Mouse (Mus musculus) erythroblast, embryonic 14.5 days (primary cell): ENCODE measurements around the gene Tfb2m. TPM values are rescaled to one million over a fixed set of nuclear protein-coding genes. Genes with fewer than 3 reads are reported as not detected.

Experiments
- H3K27me3 ChIP-seq: 2 replicates; pipeline ENCODE4 v1.6.1; 2012; ENCODE audit warnings: inconsistent platforms; ENCODE audit not compliant: control insufficient read depth
- H3K36me3 ChIP-seq: 2 replicates; pipeline ENCODE4 v1.6.1; 2012; ENCODE audit warnings: mild to moderate bottlenecking, inconsistent platforms; ENCODE audit not compliant: control insufficient read depth
- H3K4me1 ChIP-seq: 2 replicates; pipeline ENCODE4 v1.6.1; 2012; ENCODE audit warnings: inconsistent platforms; ENCODE audit not compliant: control insufficient read depth
- H3K4me3 ChIP-seq: replicated peaks from 2 replicates; pipeline ENCODE3; 2012; ENCODE audit warnings: moderate library complexity, mild to moderate bottlenecking, inconsistent platforms
- H3K9me3 ChIP-seq: 2 replicates; pipeline ENCODE4 v1.6.1; 2012; ENCODE audit warnings: low read length, inconsistent platforms, mixed read lengths; ENCODE audit not compliant: control insufficient read depth
- GATA1 ChIP-seq: IDR thresholded peaks from 2 replicates; pipeline ENCODE4 v1.6.1; 2012; ENCODE audit warnings: low read length, inconsistent platforms, mixed read lengths
- TAL1 ChIP-seq: IDR thresholded peaks from 3 replicates; pipeline ENCODE4 v1.6.1; 2012; ENCODE audit warnings: low read length, inconsistent platforms, mixed read lengths
- polyA plus RNA-seq: library from polyadenylated mRNA; stranded (reverse); fragments of >175 nt; gene quantifications from 2 replicates; pipeline ENCODE4 v1.2.3, GENCODE M21; 2012

Gene Tfb2m
- polyA plus RNA-seq, 1 experiment, result 0.32 TPM

DNA sequence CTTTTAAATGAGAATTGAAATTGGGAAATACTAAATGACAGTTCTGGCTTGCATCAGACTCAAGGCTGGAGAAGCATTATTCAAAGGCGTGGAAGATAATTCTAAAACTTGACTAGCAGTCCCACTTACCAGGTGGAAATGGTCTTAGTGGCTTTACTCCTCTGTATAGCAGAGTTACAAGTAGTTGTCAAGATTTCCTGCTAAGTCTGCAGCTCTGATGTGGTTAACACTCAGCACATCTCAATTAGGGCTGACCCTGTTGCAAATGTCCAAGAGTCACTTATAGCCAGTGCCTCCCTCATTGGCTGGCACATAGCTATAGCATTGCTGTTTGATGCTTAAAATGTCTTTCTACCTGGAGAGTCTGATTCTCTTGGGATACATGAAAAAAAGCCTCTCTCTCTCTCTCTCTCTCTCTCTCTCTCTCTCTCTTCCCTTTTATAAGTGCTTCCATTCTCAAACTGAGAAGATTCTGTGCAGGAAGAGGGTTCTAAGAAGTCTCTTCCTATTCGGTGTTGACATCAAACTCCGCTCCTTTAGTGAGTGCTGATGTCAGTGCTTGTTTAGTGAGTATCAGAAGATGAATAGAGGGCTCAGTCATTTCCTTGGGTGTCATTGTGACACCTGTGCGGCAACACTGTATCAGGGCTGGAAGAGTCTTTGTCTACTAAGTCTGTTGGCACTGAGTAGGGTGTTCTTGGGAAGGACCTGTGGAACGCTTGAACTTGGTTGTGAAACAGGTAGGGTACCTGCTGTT, 3.1 kb upstream of the Tfb2m start:
- TF ChIP-seq TAL1 (no peak), GATA1 (no peak)
- Histone ChIP-seq H3K36me3 (peaks cover 43% of the 10 kb centered on the region), H3K9me3 (no peaks in the 10 kb centered on the region), H3K4me3 (peak overlapping the region; percentile 13), H3K27me3 (no peaks in the 10 kb centered on the region), H3K4me1 (peaks cover 84% of the 10 kb centered on the region)

GRCm38 (mm10) chr1:179548220-179548619, 2.2 kb upstream of the Tfb2m start:
- peak overlapping the region; percentile 98 for H3K4me3 ChIP-seq
- H3K27me3 ChIP-seq, result no peaks in the 10 kb centered on the region
- peaks cover 43% of the 10 kb centered on the region for H3K36me3 ChIP-seq
- peaks cover 79% of the 10 kb centered on the region for H3K4me1 ChIP-seq
- no peaks in the 10 kb centered on the region for H3K9me3 ChIP-seq
- TF ChIP-seq GATA1, result no peak
- no peak for TF ChIP-seq TAL1

- H3K36me3 ChIP-seq, result peaks cover 44% of the 10 kb centered on the region
- H3K27me3 ChIP-seq, result no peaks in the 10 kb centered on the region
- peak overlapping the region; percentile 98 for H3K4me3 ChIP-seq
- peaks cover 68% of the 10 kb centered on the region for H3K4me1 ChIP-seq
- TF ChIP-seq GATA1 (no peak), TAL1 (no peak)
- H3K9me3 ChIP-seq, result no peaks in the 10 kb centered on the region
These were observed 1.1 kb upstream of the Tfb2m start for GRCm38 (mm10) chr1:179547176-179547575.

DNA sequence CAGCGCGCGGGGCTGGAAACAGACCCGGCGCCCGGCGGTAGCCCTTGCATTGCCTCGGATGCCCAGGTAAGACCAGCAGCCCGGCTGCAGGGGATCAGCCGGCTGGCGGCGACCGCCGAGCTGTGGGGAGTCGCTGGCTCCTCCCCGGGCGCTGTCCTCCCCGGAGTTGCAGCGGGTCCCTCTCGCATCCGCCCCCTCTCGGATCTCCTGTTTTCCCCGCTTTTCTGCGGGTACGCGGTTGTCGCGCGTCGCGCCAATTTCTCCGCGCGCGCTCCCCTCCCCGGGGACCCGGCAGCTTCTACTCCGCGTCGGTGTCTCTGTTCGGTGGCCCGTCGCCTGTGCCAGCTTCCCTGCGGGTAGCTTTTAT, 467 bp upstream of the Tfb2m start:
- TF ChIP-seq GATA1 (no peak), TAL1 (no peak)
- Histone ChIP-seq H3K36me3 (peaks cover 47% of the 10 kb centered on the region), H3K4me3 (peak overlapping the region; percentile 98), H3K9me3 (no peaks in the 10 kb centered on the region), H3K4me1 (peaks cover 62% of the 10 kb centered on the region), H3K27me3 (no peaks in the 10 kb centered on the region)

DNA sequence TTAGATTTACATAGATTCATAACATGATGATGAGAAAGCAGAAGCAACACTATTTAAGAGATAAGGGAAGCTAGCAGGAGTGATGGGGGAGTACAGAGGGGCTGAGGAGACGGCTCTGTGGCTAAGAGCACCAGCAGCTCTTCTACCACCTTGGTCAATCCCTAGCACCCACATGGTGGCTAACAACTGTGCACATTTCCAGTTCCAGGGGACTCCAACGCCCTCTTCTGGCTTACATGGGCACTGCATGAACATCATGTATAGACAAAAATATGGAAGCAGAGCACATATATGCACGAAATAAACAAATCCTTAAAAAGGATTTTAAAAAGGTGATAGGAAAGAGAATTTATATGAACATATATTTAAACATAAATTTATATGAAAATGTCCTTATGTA, 4.6 kb downstream of the Tfb2m start:
- no peak overlapping the region for H3K4me3 ChIP-seq
- TF ChIP-seq GATA1 (no peak), TAL1 (no peak)
- no peaks in the 10 kb centered on the region for H3K9me3 ChIP-seq
- peaks cover 19% of the 10 kb centered on the region for H3K4me1 ChIP-seq
- H3K36me3 ChIP-seq, result peaks cover 67% of the 10 kb centered on the region
- H3K27me3 ChIP-seq, result no peaks in the 10 kb centered on the region

DNA sequence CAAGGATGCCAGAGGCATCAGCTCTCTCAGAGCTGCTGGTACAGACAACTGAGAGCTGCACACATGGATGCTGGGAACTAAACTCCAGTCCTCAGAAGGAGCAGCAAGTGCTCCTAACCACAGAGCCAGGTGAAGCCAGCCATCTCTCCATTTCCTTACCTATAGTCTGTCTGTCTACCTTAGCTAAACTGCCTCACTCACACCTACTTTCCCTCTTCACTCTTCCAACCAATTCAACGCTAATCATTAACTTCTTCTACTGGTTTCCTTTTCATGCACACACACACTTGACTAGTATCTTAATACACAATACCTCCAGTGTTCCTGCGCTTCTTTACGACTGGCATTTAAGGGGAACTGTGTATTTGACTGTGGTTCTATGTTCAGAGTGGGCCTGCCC, 6.2 kb downstream of the Tfb2m start:
- Histone ChIP-seq H3K27me3 (no peaks in the 10 kb centered on the region), H3K4me3 (no peak overlapping the region), H3K36me3 (peaks cover 82% of the 10 kb centered on the region), H3K4me1 (peaks cover 11% of the 10 kb centered on the region), H3K9me3 (no peaks in the 10 kb centered on the region)
- TF ChIP-seq TAL1 (no peak), GATA1 (no peak)

DNA sequence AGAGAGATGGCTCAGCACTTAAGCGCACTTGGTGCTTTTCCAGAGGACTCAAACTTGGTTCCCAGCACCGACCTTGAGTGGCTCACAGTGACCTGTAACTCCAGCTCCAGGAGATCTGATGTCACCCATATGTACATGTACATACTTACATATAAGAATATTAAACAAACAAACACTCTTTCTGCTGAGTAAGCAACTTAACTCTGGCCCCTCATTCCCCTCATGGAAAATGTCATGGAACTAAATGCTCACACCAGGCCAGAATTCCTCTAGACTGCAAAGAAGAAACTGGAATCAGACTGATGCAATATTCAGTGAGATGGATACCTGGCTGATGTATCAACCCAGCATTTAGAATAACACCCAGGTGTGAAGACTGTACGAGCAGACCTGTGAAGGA, 7.0 kb downstream of the Tfb2m start:
- Histone ChIP-seq H3K27me3 (no peaks in the 10 kb centered on the region), H3K4me1 (peaks cover 3% of the 10 kb centered on the region), H3K9me3 (no peaks in the 10 kb centered on the region), H3K36me3 (peaks cover 86% of the 10 kb centered on the region), H3K4me3 (no peak overlapping the region)
- TF ChIP-seq GATA1 (no peak), TAL1 (no peak)

- Histone ChIP-seq H3K27me3 (no peaks in the 10 kb centered on the region), H3K36me3 (no peaks in the 10 kb centered on the region), H3K4me1 (peaks cover 22% of the 10 kb centered on the region), H3K9me3 (no peaks in the 10 kb centered on the region), H3K4me3 (no peak overlapping the region)
- TF ChIP-seq TAL1 (no peak), GATA1 (no peak)
These were observed 26.2 kb downstream of the Tfb2m start for GRCm38 (mm10) chr1:179519901-179520300.

- TF ChIP-seq TAL1, result no peak
- no peak for TF ChIP-seq GATA1
- Histone ChIP-seq H3K4me1 (peaks cover 22% of the 10 kb centered on the region), H3K36me3 (no peaks in the 10 kb centered on the region), H3K27me3 (no peaks in the 10 kb centered on the region), H3K9me3 (no peaks in the 10 kb centered on the region), H3K4me3 (peak within 1 kb of the TSS; percentile 96)
These were observed 28.2 kb downstream of the Tfb2m start, which contains the start of gene Smyd3 for GRCm38 (mm10) chr1:179517713-179518465. Gene Smyd3, minus strand, starts transcription at chr1:179518041.
